Mouse (Mus musculus) hindbrain, embryonic 11.5 days (tissue): ENCODE results near the gene Gm5142. TPM values are rescaled to one million over a fixed set of nuclear protein-coding genes. Genes with fewer than 3 reads are reported as not detected.

Source experiments
- polyA plus RNA-seq: library from polyadenylated mRNA; unstranded; fragments of >200 nt; fragmentation: Nextera tagmentation; extraction: Ambion mirVana; gene quantifications from 2 replicates; pipeline ENCODE4 v1.2.1, GENCODE M21; 2014

Gm5142 gene
- polyA plus RNA-seq, 1 experiment from 2014 or later, result not detected

Other genes with a start within 250 kb of the Gm5142 start
- gene 1700129C05Rik, start 35.9 kb downstream of the Gm5142 start, polyA plus RNA-seq, result not detected in 2 replicates
- gene Rcbtb1, start 22.5 kb upstream of the Gm5142 start, polyA plus RNA-seq, result 103 and 107 TPM in 2 replicates
- gene Gm6904, start 81.5 kb upstream of the Gm5142 start, polyA plus RNA-seq, result 0.17 TPM in 1 of 2 replicates, not detected in the other
- 0.13 TPM in 1 of 2 replicates, not detected in the other for gene Phf11a, start 118.8 kb upstream of the Gm5142 start, polyA plus RNA-seq
- 0.15 and 0.48 TPM in 2 replicates for gene Phf11b, start 162.6 kb upstream of the Gm5142 start, polyA plus RNA-seq
- 0.15 and 0.32 TPM in 2 replicates for gene Phf11d, start 186.7 kb upstream of the Gm5142 start, polyA plus RNA-seq
- 0.77 and 0.81 TPM in 2 replicates for gene Phf11c, start 216.6 kb upstream of the Gm5142 start, polyA plus RNA-seq